ENCODE assay signal across 12 mouse cellular contexts in the genomic region with DNA sequence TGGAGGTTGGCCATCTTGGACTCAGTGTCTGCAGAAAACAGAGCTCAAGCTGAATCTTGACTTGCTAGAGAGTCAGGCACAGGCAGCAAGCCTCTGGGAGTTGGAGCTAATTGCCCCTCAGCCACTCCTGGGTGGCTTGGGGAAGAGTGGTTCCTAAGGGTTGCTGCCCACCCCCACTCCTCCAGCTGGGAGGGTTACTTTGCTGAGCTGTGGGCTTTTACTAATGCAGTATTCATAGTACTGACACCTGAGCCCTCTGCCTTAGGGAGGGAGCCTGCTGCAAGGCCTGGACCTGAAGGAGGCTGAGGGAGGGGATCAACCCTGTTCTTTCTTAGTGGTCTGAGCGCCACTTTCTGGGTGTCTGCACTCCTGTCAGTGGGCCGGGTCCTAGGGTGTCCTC. TPM values are rescaled to one million over a fixed set of nuclear protein-coding genes. Genes with fewer than 3 reads are reported as not detected.
DNase-seq lines count a peak whose midpoint lies in the region; ATAC-seq and TF ChIP-seq lines count a peak whose summit lies in the region.
"Had no signal": no experiment of that assay in that cellular context is flagged by ENCODE, and none has a peak within 500 bp of the region (broad histone marks: within the 10 kb centered on the region; RNA-seq: fewer than 3 reads in every experiment).

No protein-coding gene starts in this region.

- intact Hi-C loops in gastrocnemius, adult 2 months (cut with DNase I), result no loop called here

- H3K4me1 ChIP-seq in forebrain, embryonic 10.5 days, result peaks cover 37% of the 10 kb centered on the region
- H3K4me1 ChIP-seq in hindbrain, embryonic 16.5 days (ENCODE audit: control insufficient read depth, insufficient read depth, low read depth, low read length), result peaks cover 27% of the 10 kb centered on the region
- peaks cover 15% of the 10 kb centered on the region; the same call in 1 of the 2 replicates for H3K4me1 ChIP-seq in midbrain, postnatal 0 days (ENCODE audit: insufficient read depth, low read length)

- ATAC-seq in hindbrain, embryonic 16.5 days, result no peak
- no peak for ATAC-seq in midbrain, postnatal 0 days (ENCODE audit: low FRiP score)

- H3K27ac ChIP-seq in gastrocnemius, adult 2 months, result peak overlapping the region; percentile 21; the same call in 1 of the 2 replicates
- H3K27ac ChIP-seq in forebrain, embryonic 10.5 days, result peak overlapping the region; percentile 82
- H3K27ac ChIP-seq in hindbrain, embryonic 16.5 days (ENCODE audit: low read depth, low read length), result peak overlapping the region; percentile 87
- H3K27ac ChIP-seq in midbrain, postnatal 0 days (ENCODE audit: low read depth, low read length), result peak overlapping the region; percentile 95; the same call in 1 of the 2 replicates

- no peaks in the 10 kb centered on the region for H3K9me3 ChIP-seq in forebrain, embryonic 10.5 days
- no peaks in the 10 kb centered on the region for H3K9me3 ChIP-seq in hindbrain, embryonic 16.5 days (ENCODE audit: control insufficient read depth, low read length)
- H3K9me3 ChIP-seq in midbrain, postnatal 0 days (ENCODE audit: low read length), result no peaks in the 10 kb centered on the region

- H3K27me3 ChIP-seq in forebrain, embryonic 10.5 days (ENCODE audit: poor library complexity, severe bottlenecking), result no peaks in the 10 kb centered on the region
- no peaks in the 10 kb centered on the region for H3K27me3 ChIP-seq in hindbrain, embryonic 16.5 days (replicated peaks; ENCODE audit: control insufficient read depth, insufficient read depth, low read length)
- H3K27me3 ChIP-seq in midbrain, postnatal 0 days (ENCODE audit: insufficient read depth, low read length), result no peaks in the 10 kb centered on the region

- peaks cover 66% of the 10 kb centered on the region for H3K36me3 ChIP-seq in forebrain, embryonic 10.5 days (replicated peaks)
- peaks cover 40% of the 10 kb centered on the region for H3K36me3 ChIP-seq in hindbrain, embryonic 16.5 days (ENCODE audit: control insufficient read depth, insufficient read depth, low read length)
- peaks cover 50% of the 10 kb centered on the region for H3K36me3 ChIP-seq in midbrain, postnatal 0 days (ENCODE audit: insufficient read depth, low read length)

- peak overlapping the region; percentile 80 for H3K9ac ChIP-seq in hindbrain, embryonic 16.5 days (ENCODE audit: low read depth, low read length)
- peak overlapping the region; percentile 88 for H3K9ac ChIP-seq in midbrain, postnatal 0 days (replicated peaks; ENCODE audit: low read length, poor library complexity, severe bottlenecking)

- peak overlapping the region; percentile 77 for H3K4me2 ChIP-seq in hindbrain, embryonic 16.5 days (ENCODE audit: low read length)
- peak overlapping the region; percentile 77 for H3K4me2 ChIP-seq in midbrain, postnatal 0 days (ENCODE audit: low read depth, low read length, poor library complexity, severe bottlenecking)

- H3K4me3 ChIP-seq in gastrocnemius, adult 2 months, result no peak overlapping the region
- H3K4me3 ChIP-seq in forebrain, embryonic 10.5 days, result peak overlapping the region; percentile 56; the same call in 1 of the 2 replicates
- peak overlapping the region; percentile 59 for H3K4me3 ChIP-seq in hindbrain, embryonic 16.5 days (ENCODE audit: low read length)
- peak overlapping the region; percentile 69 for H3K4me3 ChIP-seq in midbrain, postnatal 0 days (ENCODE audit: low read depth, low read length)

- no peak for DNase-seq in gastrocnemius, adult 2 months
- DNase-seq in gastrocnemius, postnatal 10 days, result no peak
- DNase-seq in forebrain, embryonic 10.5 days (ENCODE audit: extremely low spot score, low spot score), result no peak
- no peak for DNase-seq in midbrain, postnatal 0 days (ENCODE audit: low spot score)
- no peak for DNase-seq in thymus, postnatal 14 days
- DNase-seq in thymus, postnatal 36 days, result no peak
- no peak for DNase-seq in cerebellum, adult 11 months
- DNase-seq: adrenal gland, postnatal 10 days; cerebellum, adult 18-20 months; lung, postnatal 10 days had no signal

- TF ChIP-seq CTCF in gastrocnemius, adult 2 months (IDR thresholded peaks at IDR 0.05), result no peak
- TF ChIP-seq CTCF in midbrain, postnatal 0 days (IDR thresholded peaks at IDR 0.05), result no peak

- 57% methylated on average over 2 of the region's 2 CpGs for WGBS in forebrain, embryonic 10.5 days
- WGBS in hindbrain, embryonic 16.5 days, result 66% methylated on average over 2 of the region's 2 CpGs
- WGBS in midbrain, postnatal 0 days, result 68% methylated on average over 2 of the region's 2 CpGs

RNA-seq across cellular contexts. Expression of gene Dctn1, which starts 21.2 kb away (rescaled TPM):
- total RNA-seq in gastrocnemius, adult 2 months (2021), result 100 to 1,000 TPM; 129 to 139 TPM
- total RNA-seq in gastrocnemius, postnatal 10 days (2021), result 100 to 1,000 TPM; 126 to 132 TPM
- polyA plus RNA-seq in forebrain, embryonic 10.5 days (2016; fragmentation: Nextera tagmentation; extraction: Ambion mirVana), result 88.8 and 93.8 TPM in 2 replicates
- 155 and 167 TPM in 2 replicates for polyA plus RNA-seq in hindbrain, embryonic 16.5 days (2015; fragmentation: Nextera tagmentation; extraction: Ambion mirVana)
- total RNA-seq in midbrain, postnatal 0 days (2014; rRNA removed), result 126 and 129 TPM in 2 replicates
- polyA plus RNA-seq in midbrain, postnatal 0 days (2015; fragmentation: Nextera tagmentation; extraction: Ambion mirVana), result 166 TPM in 2 replicates

RNA-seq across cellular contexts. Expression of gene 1700003E16Rik, which starts 30.7 kb away (rescaled TPM):
- under 1 TPM in 1 of 2 experiments, not detected in 1; 0.11 TPM for total RNA-seq in gastrocnemius, adult 2 months (2021)
- under 1 TPM in 1 of 2 experiments, not detected in 1; 0.23 TPM for total RNA-seq in gastrocnemius, postnatal 10 days (2021)
- 1.3 and 1.9 TPM in 2 replicates for polyA plus RNA-seq in forebrain, embryonic 10.5 days (2016; fragmentation: Nextera tagmentation; extraction: Ambion mirVana)
- polyA plus RNA-seq in hindbrain, embryonic 16.5 days (2015; fragmentation: Nextera tagmentation; extraction: Ambion mirVana), result 11.0 and 12.9 TPM in 2 replicates
- 15.6 and 20.5 TPM in 2 replicates for total RNA-seq in midbrain, postnatal 0 days (2014; rRNA removed)
- 18.0 and 18.2 TPM in 2 replicates for polyA plus RNA-seq in midbrain, postnatal 0 days (2015; fragmentation: Nextera tagmentation; extraction: Ambion mirVana)

RNA-seq across cellular contexts. Expression of gene Wdr54, which starts 30.7 kb away (rescaled TPM):
- 1 to 10 TPM in 1 of 2 experiments, under 1 TPM in 1; 0.84 to 1.1 TPM for total RNA-seq in gastrocnemius, adult 2 months (2021)
- 1 to 10 TPM in 1 of 2 experiments, under 1 TPM in 1; 0.43 to 1.4 TPM for total RNA-seq in gastrocnemius, postnatal 10 days (2021)
- 13.9 and 14.7 TPM in 2 replicates for polyA plus RNA-seq in forebrain, embryonic 10.5 days (2016; fragmentation: Nextera tagmentation; extraction: Ambion mirVana)
- polyA plus RNA-seq in hindbrain, embryonic 16.5 days (2015; fragmentation: Nextera tagmentation; extraction: Ambion mirVana), result 19.3 and 21.1 TPM in 2 replicates
- total RNA-seq in midbrain, postnatal 0 days (2014; rRNA removed), result 12.7 and 15.9 TPM in 2 replicates
- 21.5 and 27.5 TPM in 2 replicates for polyA plus RNA-seq in midbrain, postnatal 0 days (2015; fragmentation: Nextera tagmentation; extraction: Ambion mirVana)

RNA-seq across cellular contexts. Expression of gene Slc4a5, which starts 32.7 kb away (rescaled TPM):
- total RNA-seq in gastrocnemius, adult 2 months (2021), result not detected
- total RNA-seq in gastrocnemius, postnatal 10 days (2021), result under 1 TPM in 1 of 2 experiments, not detected in 1; 0.05 TPM
- 0.30 and 1.1 TPM in 2 replicates for polyA plus RNA-seq in forebrain, embryonic 10.5 days (2016; fragmentation: Nextera tagmentation; extraction: Ambion mirVana)
- 2.5 and 2.8 TPM in 2 replicates for polyA plus RNA-seq in hindbrain, embryonic 16.5 days (2015; fragmentation: Nextera tagmentation; extraction: Ambion mirVana)
- 0.57 and 3.3 TPM in 2 replicates for total RNA-seq in midbrain, postnatal 0 days (2014; rRNA removed)
- polyA plus RNA-seq in midbrain, postnatal 0 days (2015; fragmentation: Nextera tagmentation; extraction: Ambion mirVana), result 0.16 and 0.25 TPM in 2 replicates
- total RNA-seq: heart, adult 8-10 months had no signal

RNA-seq across cellular contexts. Expression of gene Rtkn, which starts 51.7 kb away (rescaled TPM):
- total RNA-seq in gastrocnemius, adult 2 months (2021), result 10 to 100 TPM; 12.2 to 15.3 TPM
- 10 to 100 TPM; 22.3 to 24.5 TPM for total RNA-seq in gastrocnemius, postnatal 10 days (2021)
- 32.1 and 32.7 TPM in 2 replicates for polyA plus RNA-seq in forebrain, embryonic 10.5 days (2016; fragmentation: Nextera tagmentation; extraction: Ambion mirVana)
- polyA plus RNA-seq in hindbrain, embryonic 16.5 days (2015; fragmentation: Nextera tagmentation; extraction: Ambion mirVana), result 18.9 and 20.3 TPM in 2 replicates
- 24.3 and 30.9 TPM in 2 replicates for total RNA-seq in midbrain, postnatal 0 days (2014; rRNA removed)
- 12.5 and 14.6 TPM in 2 replicates for polyA plus RNA-seq in midbrain, postnatal 0 days (2015; fragmentation: Nextera tagmentation; extraction: Ambion mirVana)

Comparison
In these comparisons a context has a peak if more than half of its experiments do, and no peak if none do; other contexts are left out.
1. H3K27ac ChIP-seq: peak in every context shown above with its lines; median percentile 95 in midbrain, postnatal 0 days; 87 in hindbrain, embryonic 16.5 days; 82 in forebrain, embryonic 10.5 days; 21 in gastrocnemius, adult 2 months.
2. RNA of gene 1700003E16Rik, which starts 30.7 kb away (total RNA-seq): 15.6 to 20.5 TPM in midbrain, postnatal 0 days; 0.23 TPM in gastrocnemius, postnatal 10 days and 0.11 TPM in gastrocnemius, adult 2 months; every median in the first group is over 10 times any median in the second.